Mouse (Mus musculus) heart, embryonic 12.5 days (tissue): ENCODE data around the gene Tnrc6c. TPM values are rescaled to one million over a fixed set of nuclear protein-coding genes. Genes with fewer than 3 reads are reported as not detected.

Source experiments
- ATAC-seq: fragments of 200-750 bp; cut with Nextera tagmentation; 2 replicates; pipeline ENCODE4 v1.8.0; 2017; ENCODE audit warnings: moderate TSS enrichment, moderate library complexity; ENCODE audit not compliant: insufficient number of reproducible peaks, low FRiP score
- H3K27ac ChIP-seq: fragments of 300-500 bp; sonication (generic); 2 replicates; pipeline ENCODE4 v1.5.1; 2016; ENCODE audit warnings: mild to moderate bottlenecking, moderate library complexity; ENCODE audit not compliant: poor library complexity, severe bottlenecking
- H3K27me3 ChIP-seq: fragments of 300-500 bp; sonication (generic); replicated peaks from 2 replicates; pipeline ENCODE4 v1.6.1; 2016; ENCODE audit warnings: mild to moderate bottlenecking, moderate library complexity
- H3K36me3 ChIP-seq: fragments of 300-500 bp; sonication (generic); 2 replicates; pipeline ENCODE4 v1.6.1; 2016; ENCODE audit warnings: mild to moderate bottlenecking, moderate library complexity
- H3K4me1 ChIP-seq: fragments of 300-500 bp; sonication (generic); replicated peaks from 2 replicates; pipeline ENCODE4 v1.6.1; 2016; ENCODE audit warnings: mild to moderate bottlenecking
- H3K4me2 ChIP-seq: fragments of 300-500 bp; sonication (generic); 2 replicates; pipeline ENCODE4 v1.6.1; 2016; ENCODE audit warnings: mild to moderate bottlenecking, moderate library complexity
- H3K4me3 ChIP-seq: fragments of 300-500 bp; sonication (generic); 2 replicates; pipeline ENCODE4 v1.5.1; 2016; ENCODE audit warnings: mild to moderate bottlenecking
- H3K9ac ChIP-seq: fragments of 300-500 bp; sonication (generic); 2 replicates; pipeline ENCODE4 v1.6.1; 2016; ENCODE audit warnings: mild to moderate bottlenecking, moderate library complexity
- H3K9me3 ChIP-seq: fragments of 300-500 bp; sonication (generic); replicated peaks from 2 replicates; pipeline ENCODE4 v1.6.1; 2016; ENCODE audit warnings: mild to moderate bottlenecking, moderate library complexity
- WGBS: fragments of 180-500 bp; shearing (Covaris S2); methylation state at CpG from one replicate; pipeline ENCODE4 v1.1.7; 2016; 5-methylcytosine and 5-hydroxymethylcytosine counted together
- polyA plus RNA-seq: library from polyadenylated mRNA; unstranded; fragments of >200 nt; fragmentation: Nextera tagmentation; extraction: Ambion mirVana; gene quantifications from 2 replicates; pipeline ENCODE4 v1.2.1, GENCODE M21; 2016

Gene Tnrc6c
- polyA plus RNA-seq, 1 experiment from 2014 or later = 8.2 TPM

DNA sequence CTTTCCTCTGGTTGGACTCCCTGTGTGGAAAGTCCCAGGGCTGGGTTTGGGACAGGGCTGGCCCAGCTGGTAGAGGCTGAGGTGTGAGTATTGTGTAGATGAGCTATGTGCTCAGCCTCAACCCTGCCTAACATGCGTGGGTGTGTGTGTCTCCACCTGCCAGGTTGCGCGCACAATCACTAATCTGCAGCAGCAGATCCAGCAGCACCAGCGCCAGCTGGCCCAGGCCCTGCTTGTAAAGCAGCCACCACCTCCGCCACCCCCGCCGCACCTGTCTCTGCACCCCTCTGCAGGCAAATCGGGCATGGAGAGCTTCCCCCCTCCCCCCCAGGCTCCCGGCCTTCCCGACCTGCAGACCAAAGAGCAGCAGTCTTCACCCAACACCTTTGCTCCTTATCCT, 95.3 kb downstream of the Tnrc6c start:
- no peak for ATAC-seq
- H3K9ac ChIP-seq = no peak overlapping the region
- peaks cover 95% of the 10 kb centered on the region for H3K36me3 ChIP-seq
- no peak overlapping the region for H3K4me2 ChIP-seq
- H3K9me3 ChIP-seq = no peaks in the 10 kb centered on the region
- H3K4me3 ChIP-seq = no peak overlapping the region
- no peaks in the 10 kb centered on the region for H3K27me3 ChIP-seq
- 87% methylated on average over 10 of the region's 10 CpGs for WGBS
- no peaks in the 10 kb centered on the region for H3K4me1 ChIP-seq
- no peak overlapping the region for H3K27ac ChIP-seq

DNA sequence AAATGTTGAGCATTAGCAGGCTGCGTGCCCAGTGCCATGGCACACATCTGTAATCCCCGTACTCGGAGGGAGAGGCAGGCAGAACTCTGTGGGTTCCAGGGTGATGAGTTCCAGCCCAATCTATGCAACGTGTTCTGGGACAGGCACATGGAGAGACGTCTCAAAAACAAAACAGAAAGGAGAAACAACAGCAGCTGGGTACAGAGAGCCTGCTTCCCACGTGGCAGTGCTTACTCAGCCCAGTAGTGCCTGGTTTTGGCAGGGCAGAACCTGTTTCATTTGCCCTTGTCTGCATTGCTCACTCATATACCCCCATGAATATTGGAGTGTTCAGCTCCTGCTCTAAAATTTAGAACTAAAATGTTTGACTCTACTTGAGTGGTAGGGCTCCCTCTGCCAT, 97.5 kb downstream of the Tnrc6c start:
- Histone ChIP-seq H3K4me2 (no peak overlapping the region), H3K4me3 (no peak overlapping the region), H3K27ac (no peak overlapping the region), H3K36me3 (peaks cover 97% of the 10 kb centered on the region), H3K4me1 (no peaks in the 10 kb centered on the region), H3K27me3 (no peaks in the 10 kb centered on the region), H3K9me3 (no peaks in the 10 kb centered on the region), H3K9ac (no peak overlapping the region)
- no peak for ATAC-seq
- 85% methylated on average over 6 of the region's 6 CpGs for WGBS

DNA sequence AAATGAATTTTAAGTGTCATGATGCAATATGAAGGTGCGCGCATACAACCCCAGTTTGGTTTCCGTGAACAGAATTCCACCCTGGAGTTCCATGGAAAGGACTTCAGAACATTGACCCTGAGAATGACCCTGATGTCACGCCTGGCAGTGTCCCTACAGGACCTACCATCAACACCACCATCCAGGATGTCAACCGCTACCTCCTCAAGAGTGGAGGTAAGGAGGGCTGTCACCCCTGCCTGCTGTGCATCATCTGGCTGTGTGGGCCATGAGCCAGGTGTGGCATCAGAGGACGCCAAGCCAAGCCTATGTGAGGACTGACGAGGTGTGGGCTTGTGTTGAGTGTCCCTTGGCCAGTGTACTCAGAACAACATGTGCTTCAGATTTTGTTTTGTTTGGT, 101.8 kb downstream of the Tnrc6c start:
- H3K4me2 ChIP-seq = no peak overlapping the region

DNA sequence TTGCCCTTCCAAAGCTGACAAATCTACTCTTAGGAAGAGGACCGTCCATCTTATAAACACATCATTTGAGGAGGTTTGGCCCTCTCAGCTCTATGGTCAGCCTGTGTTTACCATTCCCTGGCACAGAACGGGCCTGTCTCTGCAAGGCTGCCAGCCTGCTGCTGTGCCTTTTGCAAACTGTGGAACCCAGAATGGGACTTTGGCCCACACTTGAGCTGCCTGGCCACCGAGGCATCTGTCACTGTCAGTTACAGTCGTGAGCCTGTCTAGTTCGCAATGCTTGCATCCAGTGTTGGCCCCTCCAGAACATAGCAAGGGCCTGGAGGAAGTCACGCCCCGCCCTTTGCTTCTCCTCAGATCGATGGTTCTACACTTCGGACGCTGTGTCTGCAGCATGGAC, 105.2 kb downstream of the Tnrc6c start:
- no peaks in the 10 kb centered on the region for H3K4me1 ChIP-seq
- no peak overlapping the region for H3K27ac ChIP-seq
- no peak overlapping the region for H3K9ac ChIP-seq
- peaks cover 87% of the 10 kb centered on the region for H3K36me3 ChIP-seq
- ATAC-seq = no peak
- no peaks in the 10 kb centered on the region for H3K27me3 ChIP-seq
- no peak overlapping the region for H3K4me3 ChIP-seq
- no peak overlapping the region for H3K4me2 ChIP-seq
- 89% methylated on average over 10 of the region's 10 CpGs for WGBS
- H3K9me3 ChIP-seq = no peaks in the 10 kb centered on the region

More for the DNA sequence above, 101.8 kb downstream of the Tnrc6c start:
- no peaks in the 10 kb centered on the region for H3K27me3 ChIP-seq
- peaks cover 98% of the 10 kb centered on the region for H3K36me3 ChIP-seq
- no peak for ATAC-seq
- no peaks in the 10 kb centered on the region for H3K9me3 ChIP-seq
- no peak overlapping the region for H3K4me3 ChIP-seq
- no peaks in the 10 kb centered on the region for H3K4me1 ChIP-seq
- 97% methylated on average over 7 of the region's 7 CpGs for WGBS
- no peak overlapping the region for H3K9ac ChIP-seq
- no peak overlapping the region for H3K27ac ChIP-seq

DNA sequence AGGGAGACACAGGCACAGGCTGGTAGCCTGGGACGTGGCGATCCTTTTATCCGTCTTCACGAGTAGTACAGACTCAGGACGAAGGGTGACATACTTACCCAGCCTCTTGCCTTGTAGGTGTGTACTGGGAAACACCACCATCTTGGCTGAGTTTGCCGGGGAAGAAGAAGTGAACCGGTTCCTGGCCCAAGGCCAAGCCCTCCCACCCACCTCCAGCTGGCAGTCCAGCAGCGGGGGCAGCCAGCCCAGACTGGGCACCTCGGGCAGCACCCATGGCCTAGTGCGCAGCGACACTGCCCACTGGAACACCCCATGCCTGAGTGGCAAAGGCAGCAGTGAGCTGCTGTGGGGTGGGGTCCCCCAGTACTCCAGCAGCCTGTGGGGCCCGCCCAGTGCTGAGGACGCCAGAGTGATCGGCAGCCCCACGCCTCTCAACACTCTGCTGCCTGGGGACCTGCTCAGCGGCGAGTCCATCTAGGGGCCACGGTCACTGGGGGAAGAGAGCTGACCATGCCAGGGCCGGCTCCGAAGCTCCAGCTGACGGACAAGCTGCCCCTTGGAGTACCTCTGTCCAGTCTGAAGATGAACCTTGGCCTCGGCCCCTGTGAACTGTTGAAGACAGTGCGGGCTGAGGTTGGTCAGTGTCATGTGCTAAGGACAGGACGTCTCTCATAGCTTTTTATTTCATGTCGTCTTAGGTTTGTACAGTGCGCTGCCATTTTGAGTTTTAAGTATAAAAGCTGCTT, 106.5 kb downstream of the Tnrc6c start:
- Histone ChIP-seq H3K9ac (no peak overlapping the region), H3K27me3 (no peaks in the 10 kb centered on the region), H3K27ac (no peak overlapping the region), H3K9me3 (no peaks in the 10 kb centered on the region), H3K4me1 (no peaks in the 10 kb centered on the region), H3K36me3 (peaks cover 86% of the 10 kb centered on the region), H3K4me3 (no peak overlapping the region), H3K4me2 (no peak overlapping the region)
- no peak for ATAC-seq
- 89% methylated on average over 26 of the region's 26 CpGs for WGBS

DNA sequence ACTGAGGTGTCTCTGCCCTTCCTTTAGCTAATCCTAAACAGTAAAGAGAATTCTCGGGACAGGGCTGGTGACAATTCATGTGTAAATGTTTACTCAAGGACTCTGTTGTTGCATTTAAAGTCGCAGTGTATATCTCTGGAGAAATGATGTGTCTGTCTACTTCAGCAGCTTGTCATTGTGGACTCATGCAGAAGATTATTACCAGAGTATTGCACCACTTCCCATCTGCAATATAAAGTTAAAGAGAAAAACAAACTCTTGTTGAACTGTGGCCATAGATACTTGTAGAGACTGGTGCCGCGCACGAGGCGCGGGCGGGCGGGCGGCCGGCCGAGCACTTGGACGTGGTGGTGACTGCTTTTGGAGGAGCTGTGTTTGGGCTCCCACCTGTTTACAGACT, 107.7 kb downstream of the Tnrc6c start:
- no peak overlapping the region for H3K9ac ChIP-seq
- 91% methylated on average over 13 of the region's 13 CpGs for WGBS
- no peak for ATAC-seq
- H3K4me3 ChIP-seq = no peak overlapping the region
- H3K9me3 ChIP-seq = no peaks in the 10 kb centered on the region
- H3K27me3 ChIP-seq = no peaks in the 10 kb centered on the region
- H3K4me2 ChIP-seq = no peak overlapping the region
- H3K4me1 ChIP-seq = peaks cover 6% of the 10 kb centered on the region; the same call in 1 of the 2 replicates
- H3K36me3 ChIP-seq = peaks cover 86% of the 10 kb centered on the region
- H3K27ac ChIP-seq = no peak overlapping the region

DNA sequence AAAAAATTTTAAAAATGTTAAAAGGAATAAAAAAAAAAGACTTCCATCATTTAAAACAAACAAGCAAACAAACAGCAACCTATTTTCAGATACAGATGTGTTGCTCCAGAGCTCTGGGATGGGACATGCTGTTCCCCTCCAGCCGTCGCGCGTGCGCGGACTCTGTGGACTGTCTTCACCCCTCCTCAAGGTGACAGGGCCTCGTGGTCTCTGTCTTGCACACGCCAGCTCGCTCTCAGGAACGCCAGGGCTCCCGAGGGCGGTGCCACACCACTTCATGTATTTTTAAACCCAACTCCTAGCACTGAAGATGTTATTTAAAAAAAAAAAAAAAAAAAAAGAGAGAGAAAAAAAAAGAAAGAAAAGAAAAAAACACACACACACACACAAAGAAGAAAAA, 108.2 kb downstream of the Tnrc6c start:
- ATAC-seq = no peak

DNA sequence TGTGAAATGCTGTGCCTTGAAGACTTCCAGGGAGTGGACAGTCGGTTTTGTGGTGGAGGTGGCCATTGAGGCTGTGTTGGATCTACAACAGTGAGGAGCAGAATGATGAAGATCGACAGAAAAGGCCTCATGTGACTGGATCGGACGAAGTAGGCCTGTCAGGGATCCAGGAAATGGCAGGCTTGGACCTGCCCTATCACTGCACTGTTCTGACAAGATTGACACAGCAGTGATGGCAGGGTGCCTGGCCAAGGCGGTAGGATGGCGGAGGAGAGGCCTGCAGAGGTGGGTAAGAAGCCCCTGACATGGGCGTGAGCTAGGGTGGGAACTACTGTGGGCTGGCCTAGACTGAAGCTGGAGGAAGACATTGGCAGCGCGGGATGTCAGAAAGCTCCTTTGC, 110.2 kb downstream of the Tnrc6c start:
- Histone ChIP-seq H3K27me3 (no peaks in the 10 kb centered on the region), H3K9ac (no peak overlapping the region), H3K4me1 (peaks cover 13% of the 10 kb centered on the region), H3K27ac (no peak overlapping the region), H3K4me3 (no peak overlapping the region), H3K36me3 (peaks cover 75% of the 10 kb centered on the region), H3K4me2 (no peak overlapping the region), H3K9me3 (no peaks in the 10 kb centered on the region)
- 84% methylated on average over 9 of the region's 9 CpGs for WGBS
- no peak for ATAC-seq

More for the DNA sequence above, 108.2 kb downstream of the Tnrc6c start:
- H3K27me3 ChIP-seq = no peaks in the 10 kb centered on the region
- H3K4me1 ChIP-seq = peaks cover 6% of the 10 kb centered on the region; the same call in 1 of the 2 replicates
- 54% methylated on average over 12 of the region's 12 CpGs for WGBS
- no peak overlapping the region for H3K4me2 ChIP-seq
- no peak overlapping the region for H3K27ac ChIP-seq
- no peak overlapping the region for H3K9ac ChIP-seq
- H3K9me3 ChIP-seq = no peaks in the 10 kb centered on the region
- H3K4me3 ChIP-seq = no peak overlapping the region
- H3K36me3 ChIP-seq = peaks cover 83% of the 10 kb centered on the region

DNA sequence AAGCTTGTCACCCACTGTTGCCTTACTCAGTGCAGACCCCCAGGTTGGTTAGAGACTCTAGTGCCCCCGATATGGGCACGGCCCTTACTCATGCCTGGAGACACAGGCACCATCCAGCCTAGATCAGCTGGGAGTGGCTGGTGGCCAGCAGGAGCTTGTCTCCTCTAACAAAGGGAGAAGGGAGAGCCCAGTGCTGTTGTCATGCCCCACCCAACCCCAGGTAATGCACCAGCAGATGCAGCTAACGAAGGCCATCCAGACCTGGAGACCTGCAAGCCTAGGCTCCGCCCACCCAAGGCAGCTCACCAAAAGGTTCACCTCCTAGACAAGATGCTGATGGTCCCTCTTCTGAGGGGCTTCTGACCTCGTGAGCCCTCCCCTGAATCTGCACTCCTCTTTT, 111.3 kb downstream of the Tnrc6c start:
- no peak overlapping the region for H3K9ac ChIP-seq
- no peaks in the 10 kb centered on the region for H3K27me3 ChIP-seq
- no peak overlapping the region for H3K4me3 ChIP-seq
- peaks cover 15% of the 10 kb centered on the region for H3K4me1 ChIP-seq
- H3K9me3 ChIP-seq = no peaks in the 10 kb centered on the region
- 86% methylated on average over 5 of the region's 5 CpGs for WGBS
- H3K4me2 ChIP-seq = no peak overlapping the region
- peaks cover 75% of the 10 kb centered on the region for H3K36me3 ChIP-seq
- no peak for ATAC-seq
- H3K27ac ChIP-seq = no peak overlapping the region

DNA sequence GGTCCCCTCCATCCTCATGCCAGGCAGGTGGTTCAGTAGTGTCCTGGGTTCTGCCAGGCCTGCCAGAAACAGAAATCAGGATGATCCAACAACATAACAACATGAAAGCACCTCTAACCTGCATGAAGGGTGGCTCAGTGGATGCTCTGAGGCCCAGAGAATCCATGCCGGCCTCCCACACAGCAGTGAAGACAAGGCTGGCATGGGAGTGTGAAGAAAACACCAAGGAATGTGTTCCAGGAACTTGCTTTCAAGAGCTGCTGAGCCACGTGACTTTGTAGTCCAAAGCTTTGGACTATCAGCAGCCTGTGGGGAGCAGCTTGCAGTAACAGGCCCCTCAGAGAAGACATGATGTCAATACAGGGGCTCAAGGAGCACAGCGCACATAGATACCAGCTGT, 112.2 kb downstream of the Tnrc6c start:
- Histone ChIP-seq H3K36me3 (peaks cover 71% of the 10 kb centered on the region), H3K4me1 (peaks cover 15% of the 10 kb centered on the region), H3K4me2 (no peak overlapping the region), H3K9me3 (no peaks in the 10 kb centered on the region), H3K4me3 (no peak overlapping the region), H3K9ac (no peak overlapping the region), H3K27me3 (no peaks in the 10 kb centered on the region), H3K27ac (no peak overlapping the region)
- 77% methylated on average over 3 of the region's 3 CpGs for WGBS
- ATAC-seq = no peak

DNA sequence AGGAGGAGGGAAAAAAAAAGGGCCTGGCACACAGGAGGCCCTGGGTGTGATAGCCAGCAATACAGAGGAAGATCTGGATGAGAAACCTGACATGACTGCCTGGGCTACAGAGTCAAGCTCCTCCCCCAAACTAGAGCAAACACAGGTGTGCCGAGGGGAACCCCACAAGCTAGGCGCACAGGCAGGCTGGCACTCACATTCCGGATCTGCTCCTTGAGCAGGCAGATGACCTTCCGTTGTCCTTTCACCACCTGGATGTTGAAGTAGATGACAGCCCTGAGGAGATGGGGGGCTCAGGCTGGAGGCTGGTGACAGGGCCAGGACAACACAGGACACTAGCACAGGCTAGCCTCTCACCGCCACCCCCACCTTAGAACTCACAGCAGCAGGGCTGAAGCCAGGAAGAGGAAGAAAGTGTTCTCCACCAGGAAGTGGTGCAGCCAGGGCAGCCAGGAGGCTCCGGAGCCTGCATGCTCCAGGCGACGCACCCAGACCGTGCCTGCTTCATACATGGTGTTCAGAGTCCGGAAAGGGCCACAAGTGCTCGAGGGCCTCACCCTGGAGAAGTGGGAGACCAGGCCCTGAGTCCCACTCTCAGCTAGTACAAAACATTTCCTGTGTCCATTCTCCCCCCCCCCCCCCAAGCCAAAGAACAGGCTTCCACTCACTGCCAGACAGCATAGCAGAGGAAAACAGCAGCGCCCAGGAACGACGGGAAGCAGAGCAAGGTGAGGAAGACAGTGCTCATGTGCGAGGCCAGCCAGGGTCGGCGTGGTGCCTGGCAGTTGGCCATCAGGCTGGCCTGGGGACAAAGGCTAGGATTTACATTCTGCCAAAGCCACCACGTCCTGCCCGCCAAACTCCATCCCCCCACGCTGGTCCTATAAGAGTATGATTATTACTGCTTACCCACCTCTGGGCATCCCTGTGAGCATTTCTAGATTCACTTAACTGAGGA, 114.9 kb downstream of the Tnrc6c start:
- WGBS = 82% methylated on average over 20 of the region's 20 CpGs
- H3K9me3 ChIP-seq = no peaks in the 10 kb centered on the region
- peaks cover 84% of the 10 kb centered on the region for H3K36me3 ChIP-seq
- H3K9ac ChIP-seq = no peak overlapping the region
- no peaks in the 10 kb centered on the region for H3K27me3 ChIP-seq
- H3K4me2 ChIP-seq = no peak overlapping the region
- no peak overlapping the region for H3K27ac ChIP-seq
- H3K4me1 ChIP-seq = peaks cover 15% of the 10 kb centered on the region
- H3K4me3 ChIP-seq = no peak overlapping the region
- no peak for ATAC-seq
